Mouse (Mus musculus) cortical plate, adult 2 months (tissue): ENCODE measurements around the gene Gm27029. TPM values are rescaled to one million over a fixed set of nuclear protein-coding genes. Genes with fewer than 3 reads are reported as not detected.

Experiments
- H3K27ac ChIP-seq: fragments of 200-500 bp; 2 replicates; pipeline ENCODE4 v1.5.1; 2012; ENCODE audit warnings: low read length, control low read depth, inconsistent platforms; ENCODE audit not compliant: insufficient read depth
- H3K4me1 ChIP-seq: fragments of 200-500 bp; 2 replicates; pipeline ENCODE4 v1.6.1; 2011; ENCODE audit warnings: low read length; ENCODE audit not compliant: control insufficient read depth, insufficient read depth
- H3K4me3 ChIP-seq: fragments of 200-500 bp; 2 replicates; pipeline ENCODE4 v1.5.1; 2011; ENCODE audit warnings: mild to moderate bottlenecking, low read length, control low read depth; ENCODE audit not compliant: insufficient read depth
- CTCF ChIP-seq: fragments of 200-500 bp; IDR thresholded peaks from 2 replicates; pipeline ENCODE4 v1.5.1; 2011; ENCODE audit warnings: mild to moderate bottlenecking, control low read depth, low read length; ENCODE audit not compliant: insufficient read depth; ENCODE audit errors: extremely low read depth
- POLR2A ChIP-seq: fragments of 200-500 bp; IDR thresholded peaks from 2 replicates; pipeline ENCODE4 v1.6.1; 2011; ENCODE audit warnings: mild to moderate bottlenecking, low read length, control low read depth; ENCODE audit not compliant: insufficient read depth; ENCODE audit errors: extremely low read depth
- polyA plus RNA-seq: library from polyadenylated mRNA; depleted of rRNA; stranded (reverse); fragments of >200 nt; gene quantifications from 2 replicates; pipeline ENCODE4 v1.2.3, GENCODE M21; 2012

Gm27029 gene
- polyA plus RNA-seq, 1 experiment: 4.4 TPM

- Histone ChIP-seq H3K4me1 (peaks cover 4% of the 10 kb centered on the region; the same call in 1 of the 2 replicates), H3K4me3 (peak within 1 kb of the TSS; percentile 66), H3K27ac (peak within 1 kb of the TSS; percentile 68)
- TF ChIP-seq POLR2A (peak; percentile 61; the same call in 1 of the 2 replicates), CTCF (no peak)
Measured at GRCm38 (mm10) chr11:101465869-101466551, 41.4 kb upstream of the Gm27029 start, which contains the start of gene Vat1. Gene Vat1, minus strand, starts transcription at chr11:101466230.

DNA sequence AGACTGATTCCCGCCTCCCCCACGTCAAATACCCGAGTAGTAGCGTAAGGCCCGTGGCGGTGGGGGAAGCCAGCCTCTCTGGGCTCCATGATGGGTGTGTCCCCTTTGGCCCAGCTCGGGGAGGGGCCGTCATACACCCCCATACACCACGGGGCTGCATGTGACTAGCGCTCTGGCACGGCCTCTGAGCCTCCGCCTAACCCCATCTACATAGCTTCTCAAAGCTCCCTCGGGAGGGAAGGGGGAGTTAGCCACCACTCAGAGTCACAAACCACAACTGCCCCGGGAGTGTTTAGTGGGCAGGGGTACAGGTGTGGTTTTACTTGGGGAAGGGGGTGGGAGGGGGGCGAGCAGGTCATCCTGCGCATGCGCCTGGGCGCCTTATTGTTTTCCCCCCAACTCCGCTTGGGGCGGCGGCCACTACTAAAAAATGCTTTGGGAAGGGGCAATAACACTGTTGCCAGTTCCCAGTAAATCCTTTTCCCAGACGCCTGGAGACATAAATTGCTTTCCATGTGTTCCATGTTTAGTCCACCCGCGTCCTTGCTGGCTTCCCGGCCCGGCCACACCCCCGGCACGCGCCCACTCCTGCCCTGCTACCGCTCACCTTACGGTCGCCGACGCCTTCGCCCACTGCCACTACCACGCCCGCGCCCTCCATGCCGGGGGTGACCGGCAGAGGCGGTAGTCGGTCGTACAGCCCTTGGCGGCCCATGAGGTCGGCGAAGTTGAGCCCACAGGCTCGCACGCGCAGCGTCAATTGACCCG lies 40.7 kb upstream of the Gm27029 start:
- Histone ChIP-seq H3K4me1 (peaks cover 4% of the 10 kb centered on the region; the same call in 1 of the 2 replicates), H3K27ac (peak overlapping the region; percentile 68), H3K4me3 (peak overlapping the region; percentile 66)
- TF ChIP-seq POLR2A (no peak), CTCF (no peak)

DNA sequence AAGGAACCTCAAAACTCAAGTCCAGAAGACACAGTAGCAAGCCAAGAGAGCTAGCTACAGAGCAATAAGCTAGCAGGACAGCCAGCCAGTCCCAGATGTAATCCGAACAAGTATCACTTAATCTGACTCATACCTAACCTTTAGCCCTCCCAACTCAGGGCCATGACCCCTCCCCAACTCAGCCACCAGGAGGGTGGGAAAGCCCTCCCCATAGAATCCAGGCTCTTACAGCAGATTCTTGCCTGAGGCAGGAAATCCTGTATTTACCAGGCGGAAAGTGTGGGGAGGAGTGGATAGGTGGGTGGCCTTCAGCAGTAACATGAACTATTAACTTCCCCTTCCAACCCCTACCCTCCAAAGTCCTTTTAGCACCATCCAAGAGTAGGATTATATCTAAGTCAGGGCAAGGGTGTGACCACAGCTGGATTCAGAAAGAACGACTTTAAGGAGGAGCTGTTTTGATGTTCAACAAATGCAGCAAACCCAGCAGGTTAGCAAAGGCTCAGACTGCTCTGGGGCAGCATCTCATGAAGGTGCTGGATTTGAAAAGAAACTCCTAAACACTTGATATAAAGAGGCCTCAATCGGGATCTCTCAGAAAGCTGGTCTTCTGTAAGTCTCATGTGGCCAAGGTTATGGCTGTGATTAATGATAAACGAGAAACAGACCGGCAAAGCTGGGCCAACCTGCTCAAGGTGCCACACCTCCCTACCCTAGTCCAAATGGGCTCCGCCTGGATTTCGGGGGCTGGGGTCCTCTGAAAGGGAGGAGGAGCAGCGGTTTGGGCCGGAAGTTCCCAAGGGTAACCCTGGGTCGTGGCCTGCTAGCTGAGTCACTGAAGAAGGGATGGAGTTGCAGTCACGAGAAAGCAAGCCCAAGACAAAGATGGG lies 39.9 kb upstream of the Gm27029 start, which contains the start of gene Rnd2:
Gene Rnd2 (plus strand): TSS at position 789 of the 890 bp plus-strand sequence.
- TF ChIP-seq CTCF: no peak
- no peak for TF ChIP-seq POLR2A
- Histone ChIP-seq H3K4me1 (peaks cover 4% of the 10 kb centered on the region; the same call in 1 of the 2 replicates), H3K27ac (peak within 1 kb of the TSS; percentile 68), H3K4me3 (peak within 1 kb of the TSS; percentile 66)

DNA sequence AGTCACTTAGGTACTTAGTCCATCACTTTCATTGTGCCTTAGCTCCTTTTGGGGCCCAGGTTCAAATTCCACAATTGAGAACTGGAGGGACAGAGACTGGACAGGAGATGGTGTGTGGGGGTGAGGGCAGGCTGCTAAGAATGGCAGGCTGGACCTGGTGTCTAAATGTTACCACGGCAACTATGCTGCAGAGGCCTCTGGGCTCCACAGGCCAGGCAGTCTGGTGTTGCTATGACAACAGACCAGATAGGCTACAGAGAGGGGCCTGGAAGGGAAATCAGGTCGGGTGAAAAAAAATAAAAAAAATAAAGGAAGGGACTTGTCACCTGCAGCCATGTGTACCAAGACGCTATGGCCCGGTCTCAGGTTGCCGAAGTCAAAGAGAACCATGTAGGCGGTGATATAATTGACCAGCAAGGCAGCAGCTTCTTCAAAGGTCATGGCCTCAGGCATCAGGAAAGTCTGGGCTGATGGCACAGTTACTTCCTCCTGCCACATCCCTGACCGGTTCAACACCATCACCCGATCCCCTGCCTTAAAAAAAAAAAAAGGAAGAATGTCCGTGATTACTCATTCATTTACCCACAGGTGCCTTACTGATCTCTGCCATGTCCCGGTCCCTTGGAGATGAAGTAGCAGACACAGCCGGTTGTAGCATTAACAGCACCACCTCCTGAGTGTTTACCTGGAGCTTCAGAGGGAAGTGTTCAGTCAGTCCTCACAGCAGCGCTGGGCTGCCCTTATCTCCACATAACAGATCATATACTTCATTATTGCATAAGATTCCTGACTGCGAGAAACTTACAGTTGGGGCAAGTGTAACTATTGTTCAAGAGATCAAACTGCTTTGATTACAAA lies 38.2 kb upstream of the Gm27029 start:
- H3K27ac ChIP-seq: no peak overlapping the region
- TF ChIP-seq CTCF (no peak), POLR2A (no peak)
- peaks cover 4% of the 10 kb centered on the region; the same call in 1 of the 2 replicates for H3K4me1 ChIP-seq
- no peak overlapping the region for H3K4me3 ChIP-seq

DNA sequence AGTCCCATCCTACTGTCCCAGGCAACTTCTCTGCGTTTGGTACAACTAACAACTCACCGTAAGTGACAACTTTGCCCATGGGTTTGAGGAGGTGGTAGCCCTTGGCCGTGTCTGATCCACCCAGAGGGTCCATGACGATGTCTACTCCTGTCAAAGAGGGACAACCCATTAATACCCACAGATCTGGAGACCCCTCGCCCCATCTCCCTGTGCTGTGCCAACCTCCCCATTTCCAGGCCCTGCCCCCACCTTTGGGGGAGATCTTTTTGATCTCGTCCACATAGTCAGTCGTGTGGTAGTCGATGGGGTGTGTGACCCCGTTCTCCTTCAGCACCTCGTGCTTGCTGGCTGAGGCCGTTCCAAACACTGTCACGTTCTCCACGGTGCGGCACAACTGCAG lies 37.5 kb upstream of the Gm27029 start:
- Histone ChIP-seq H3K4me3 (no peak overlapping the region), H3K27ac (no peak overlapping the region), H3K4me1 (peaks cover 4% of the 10 kb centered on the region; the same call in 1 of the 2 replicates)
- TF ChIP-seq POLR2A: no peak
- no peak for TF ChIP-seq CTCF

DNA sequence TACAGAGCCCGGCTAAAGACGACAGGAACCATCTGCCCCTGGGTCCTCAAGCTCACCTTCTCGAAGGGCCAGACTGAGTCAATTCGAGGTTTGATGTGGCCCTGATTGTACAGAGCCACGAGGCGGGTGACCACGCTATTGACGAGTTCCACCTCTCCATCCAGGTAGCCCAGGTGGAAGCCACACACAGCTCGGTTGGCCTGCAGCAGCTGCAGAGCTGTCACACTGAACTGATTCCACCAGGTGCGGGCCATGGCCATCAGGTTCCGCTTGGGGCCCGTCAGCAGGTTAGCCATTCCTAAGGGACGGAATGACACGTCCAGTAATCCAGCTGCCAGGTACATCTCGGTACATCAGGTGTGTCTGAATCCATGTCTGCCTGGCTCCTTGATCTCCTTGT lies 35.7 kb upstream of the Gm27029 start:
- H3K4me1 ChIP-seq: peaks cover 4% of the 10 kb centered on the region; the same call in 1 of the 2 replicates
- TF ChIP-seq CTCF (no peak), POLR2A (no peak)
- no peak overlapping the region for H3K27ac ChIP-seq
- H3K4me3 ChIP-seq: no peak overlapping the region

DNA sequence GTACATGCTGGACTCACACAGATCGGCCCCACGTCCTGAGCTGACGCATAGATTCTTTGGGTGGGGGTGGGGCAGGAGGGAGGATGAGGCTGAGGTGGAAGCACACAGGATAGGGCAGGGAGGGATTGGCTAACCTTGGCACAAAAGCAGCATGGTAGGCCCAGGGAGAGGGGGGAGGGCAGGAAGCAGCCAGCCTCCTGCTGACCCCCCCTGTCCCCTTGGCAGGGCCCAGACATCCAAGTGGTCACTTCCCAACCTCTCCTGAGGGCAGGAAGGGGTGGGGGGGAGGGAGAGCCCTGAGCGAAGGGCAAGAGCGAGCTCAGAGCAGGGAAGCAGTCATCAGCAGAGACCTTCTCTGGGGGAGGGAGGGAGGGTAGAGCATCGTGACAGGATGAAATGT lies 35.1 kb upstream of the Gm27029 start:
- Histone ChIP-seq H3K27ac (no peak overlapping the region), H3K4me3 (no peak overlapping the region), H3K4me1 (peaks cover 4% of the 10 kb centered on the region; the same call in 1 of the 2 replicates)
- no peak for TF ChIP-seq CTCF
- TF ChIP-seq POLR2A: no peak

- TF ChIP-seq POLR2A (no peak), CTCF (no peak)
Measured at GRCm38 (mm10) chr11:101458217-101458616, 33.6 kb upstream of the Gm27029 start.

GRCm38 (mm10) chr11:101457631-101458030 lies 33.0 kb upstream of the Gm27029 start:
- no peak overlapping the region for H3K27ac ChIP-seq
- H3K4me3 ChIP-seq: no peak overlapping the region
- TF ChIP-seq POLR2A: no peak
- TF ChIP-seq CTCF: no peak
- peaks cover 4% of the 10 kb centered on the region; the same call in 1 of the 2 replicates for H3K4me1 ChIP-seq

More at GRCm38 (mm10) chr11:101458217-101458616, 33.6 kb upstream of the Gm27029 start:
- Histone ChIP-seq H3K4me1 (peaks cover 4% of the 10 kb centered on the region; the same call in 1 of the 2 replicates), H3K27ac (no peak overlapping the region), H3K4me3 (no peak overlapping the region)
